Mouse (Mus musculus): ENCODE data around the gene Cyp2u1. TPM values are rescaled to one million over a fixed set of nuclear protein-coding genes. Genes with fewer than 3 reads are reported as not detected.
"Not testable (repeated sequence)": the region's sequence is repeated elsewhere in the genome, so short reads cannot be mapped to it uniquely, and the experiment has no call there.

Cyp2u1 gene
- polyA plus RNA-seq, 1 experiment from 2014 or later = 2.4 TPM

DNA sequence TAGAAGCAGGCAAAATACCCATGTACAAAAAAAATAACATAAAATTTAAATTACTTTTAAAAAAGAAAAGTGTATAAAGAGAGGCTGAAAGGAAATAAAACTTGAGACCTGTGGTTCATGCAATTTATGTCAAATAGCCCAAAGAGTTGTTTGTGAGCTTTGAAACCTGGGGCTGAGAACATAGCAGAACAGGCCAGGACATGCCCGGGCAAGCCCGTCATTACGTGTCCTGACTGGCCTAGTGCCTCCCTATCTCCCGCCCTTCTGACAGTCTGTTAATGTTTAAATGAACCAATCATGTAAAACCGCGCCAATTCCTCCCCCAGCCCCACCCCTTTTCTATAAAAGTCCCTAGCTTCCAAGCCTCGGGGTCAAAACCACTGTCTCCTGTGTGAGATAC, 34.7 kb upstream of the Cyp2u1 start:
- not testable (repeated sequence) for H3K27ac ChIP-seq (ENCODE audit: low read depth, low read length); H3K27me3 ChIP-seq (ENCODE audit: control insufficient read depth, insufficient read depth, low read length); H3K4me3 ChIP-seq (ENCODE audit: low read length); H3K9me3 ChIP-seq (ENCODE audit: control insufficient read depth, low read length); H3K9ac ChIP-seq (ENCODE audit: low read depth, low read length); H3K4me2 ChIP-seq (replicated peaks; ENCODE audit: low read depth, low read length); ATAC-seq (ENCODE audit: low FRiP score, low TSS enrichment); H3K36me3 ChIP-seq (ENCODE audit: control insufficient read depth, insufficient read depth, low read length)
- H3K4me1 ChIP-seq (ENCODE audit: control insufficient read depth, insufficient read depth, low read length) = peaks cover 15% of the 10 kb centered on the region
- 91% methylated on average over 4 of the region's 7 CpGs for WGBS

- no peak overlapping the region for H3K27ac ChIP-seq (ENCODE audit: low read depth, low read length)
- 71% methylated on average over 8 of the region's 8 CpGs for WGBS
- no peaks in the 10 kb centered on the region for H3K36me3 ChIP-seq (ENCODE audit: control insufficient read depth, insufficient read depth, low read length)
These were observed 33.6 kb upstream of the Cyp2u1 start for GRCm38 (mm10) chr3:131336629-131337028.

GRCm38 (mm10) chr3:131335117-131335547, 32.1 kb upstream of the Cyp2u1 start:
- ATAC-seq (ENCODE audit: low FRiP score, low TSS enrichment) = no peak
- no peak overlapping the region for H3K4me3 ChIP-seq (ENCODE audit: low read length)

More at GRCm38 (mm10) chr3:131336629-131337028, 33.6 kb upstream of the Cyp2u1 start:
- Histone ChIP-seq H3K9ac (ENCODE audit: low read depth, low read length) (no peak overlapping the region), H3K9me3 (ENCODE audit: control insufficient read depth, low read length) (no peaks in the 10 kb centered on the region), H3K4me2 (replicated peaks; ENCODE audit: low read depth, low read length) (no peak overlapping the region), H3K27me3 (ENCODE audit: control insufficient read depth, insufficient read depth, low read length) (no peaks in the 10 kb centered on the region), H3K4me1 (ENCODE audit: control insufficient read depth, insufficient read depth, low read length) (peaks cover 15% of the 10 kb centered on the region), H3K4me3 (ENCODE audit: low read length) (no peak overlapping the region)
- no peak for ATAC-seq (ENCODE audit: low FRiP score, low TSS enrichment)

GRCm38 (mm10) chr3:131327189-131327588, 24.2 kb upstream of the Cyp2u1 start:
- Histone ChIP-seq H3K36me3 (ENCODE audit: control insufficient read depth, insufficient read depth, low read length) (no peaks in the 10 kb centered on the region; the same call in 1 of the 2 replicates), H3K4me1 (ENCODE audit: control insufficient read depth, insufficient read depth, low read length) (no peaks in the 10 kb centered on the region), H3K4me3 (ENCODE audit: low read length) (no peak overlapping the region), H3K4me2 (replicated peaks; ENCODE audit: low read depth, low read length) (no peak overlapping the region), H3K27me3 (ENCODE audit: control insufficient read depth, insufficient read depth, low read length) (no peaks in the 10 kb centered on the region), H3K27ac (ENCODE audit: low read depth, low read length) (no peak overlapping the region), H3K9ac (ENCODE audit: low read depth, low read length) (no peak overlapping the region), H3K9me3 (ENCODE audit: control insufficient read depth, low read length) (no peaks in the 10 kb centered on the region)
- ATAC-seq (ENCODE audit: low FRiP score, low TSS enrichment) = no peak
- 68% methylated on average over 7 of the region's 7 CpGs for WGBS

More at GRCm38 (mm10) chr3:131335117-131335547, 32.1 kb upstream of the Cyp2u1 start:
- Histone ChIP-seq H3K27me3 (ENCODE audit: control insufficient read depth, insufficient read depth, low read length) (no peaks in the 10 kb centered on the region), H3K4me1 (ENCODE audit: control insufficient read depth, insufficient read depth, low read length) (peaks cover 11% of the 10 kb centered on the region), H3K27ac (ENCODE audit: low read depth, low read length) (no peak overlapping the region), H3K36me3 (ENCODE audit: control insufficient read depth, insufficient read depth, low read length) (no peaks in the 10 kb centered on the region; the same call in 1 of the 2 replicates), H3K9ac (ENCODE audit: low read depth, low read length) (no peak overlapping the region), H3K4me2 (replicated peaks; ENCODE audit: low read depth, low read length) (peak overlapping the region; percentile 29; the same call in 1 of the 2 replicates), H3K9me3 (ENCODE audit: control insufficient read depth, low read length) (no peaks in the 10 kb centered on the region)
- WGBS = 58% methylated on average over 8 of the region's 8 CpGs

GRCm38 (mm10) chr3:131326637-131327036, 23.6 kb upstream of the Cyp2u1 start:
- Histone ChIP-seq H3K27me3 (ENCODE audit: control insufficient read depth, insufficient read depth, low read length) (no peaks in the 10 kb centered on the region), H3K27ac (ENCODE audit: low read depth, low read length) (no peak overlapping the region), H3K9ac (ENCODE audit: low read depth, low read length) (no peak overlapping the region), H3K4me1 (ENCODE audit: control insufficient read depth, insufficient read depth, low read length) (no peaks in the 10 kb centered on the region), H3K36me3 (ENCODE audit: control insufficient read depth, insufficient read depth, low read length) (no peaks in the 10 kb centered on the region; the same call in 1 of the 2 replicates), H3K9me3 (ENCODE audit: control insufficient read depth, low read length) (no peaks in the 10 kb centered on the region), H3K4me3 (ENCODE audit: low read length) (no peak overlapping the region), H3K4me2 (replicated peaks; ENCODE audit: low read depth, low read length) (no peak overlapping the region)
- ATAC-seq (ENCODE audit: low FRiP score, low TSS enrichment) = no peak
- 94% methylated on average over 4 of the region's 4 CpGs for WGBS

GRCm38 (mm10) chr3:131322081-131322815, 19.2 kb upstream of the Cyp2u1 start:
- WGBS = 82% methylated on average over 14 of the region's 14 CpGs

GRCm38 (mm10) chr3:131320184-131320583, 17.2 kb upstream of the Cyp2u1 start:
- 12% methylated on average over 3 of the region's 3 CpGs for WGBS
- H3K27me3 ChIP-seq (ENCODE audit: control insufficient read depth, insufficient read depth, low read length) = no peaks in the 10 kb centered on the region
- no peaks in the 10 kb centered on the region for H3K4me1 ChIP-seq (ENCODE audit: control insufficient read depth, insufficient read depth, low read length)
- no peaks in the 10 kb centered on the region for H3K36me3 ChIP-seq (ENCODE audit: control insufficient read depth, insufficient read depth, low read length)
- H3K9ac ChIP-seq (ENCODE audit: low read depth, low read length) = no peak overlapping the region
- no peak overlapping the region for H3K4me2 ChIP-seq (replicated peaks; ENCODE audit: low read depth, low read length)
- no peaks in the 10 kb centered on the region for H3K9me3 ChIP-seq (ENCODE audit: control insufficient read depth, low read length)
- H3K4me3 ChIP-seq (ENCODE audit: low read length) = no peak overlapping the region
- ATAC-seq (ENCODE audit: low FRiP score, low TSS enrichment) = no peak
- no peak overlapping the region for H3K27ac ChIP-seq (ENCODE audit: low read depth, low read length)

More at GRCm38 (mm10) chr3:131322081-131322815, 19.2 kb upstream of the Cyp2u1 start:
- no peak overlapping the region for H3K4me3 ChIP-seq (ENCODE audit: low read length)
- ATAC-seq (ENCODE audit: low FRiP score, low TSS enrichment) = no peak
- no peaks in the 10 kb centered on the region for H3K36me3 ChIP-seq (ENCODE audit: control insufficient read depth, insufficient read depth, low read length)
- H3K4me2 ChIP-seq (replicated peaks; ENCODE audit: low read depth, low read length) = no peak overlapping the region
- no peaks in the 10 kb centered on the region for H3K9me3 ChIP-seq (ENCODE audit: control insufficient read depth, low read length)
- H3K4me1 ChIP-seq (ENCODE audit: control insufficient read depth, insufficient read depth, low read length) = no peaks in the 10 kb centered on the region
- no peaks in the 10 kb centered on the region for H3K27me3 ChIP-seq (ENCODE audit: control insufficient read depth, insufficient read depth, low read length)
- H3K27ac ChIP-seq (ENCODE audit: low read depth, low read length) = no peak overlapping the region
- no peak overlapping the region for H3K9ac ChIP-seq (ENCODE audit: low read depth, low read length)

DNA sequence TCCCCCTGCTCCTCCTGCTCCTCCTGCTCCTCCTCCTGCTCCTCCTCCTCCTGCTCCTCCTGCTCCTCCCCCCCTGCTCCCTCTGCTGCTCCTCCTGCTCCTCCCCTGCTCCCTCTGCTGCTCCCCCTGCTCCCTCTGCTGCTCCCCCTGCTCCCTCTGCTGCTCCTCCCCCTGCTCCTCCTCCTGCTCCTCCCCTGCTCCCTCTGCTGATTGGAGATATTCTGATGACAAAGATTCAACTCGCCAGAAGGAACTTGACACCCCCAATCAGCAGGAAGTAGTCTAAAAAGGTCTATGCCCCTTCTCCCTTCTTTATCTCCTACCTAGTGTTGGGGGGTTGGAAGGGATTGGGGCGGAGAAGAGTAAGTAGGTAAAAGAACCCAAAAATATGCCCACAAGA, 15.2 kb upstream of the Cyp2u1 start:
- Histone ChIP-seq H3K9me3 (ENCODE audit: control insufficient read depth, low read length) (no peaks in the 10 kb centered on the region), H3K4me1 (ENCODE audit: control insufficient read depth, insufficient read depth, low read length) (no peaks in the 10 kb centered on the region), H3K4me2 (replicated peaks; ENCODE audit: low read depth, low read length) (no peak overlapping the region), H3K27ac (ENCODE audit: low read depth, low read length) (no peak overlapping the region), H3K36me3 (ENCODE audit: control insufficient read depth, insufficient read depth, low read length) (no peaks in the 10 kb centered on the region), H3K9ac (ENCODE audit: low read depth, low read length) (no peak overlapping the region), H3K27me3 (ENCODE audit: control insufficient read depth, insufficient read depth, low read length) (no peaks in the 10 kb centered on the region), H3K4me3 (ENCODE audit: low read length) (no peak overlapping the region)
- WGBS = 63% methylated on average over 2 of the region's 2 CpGs
- ATAC-seq (ENCODE audit: low FRiP score, low TSS enrichment) = no peak

DNA sequence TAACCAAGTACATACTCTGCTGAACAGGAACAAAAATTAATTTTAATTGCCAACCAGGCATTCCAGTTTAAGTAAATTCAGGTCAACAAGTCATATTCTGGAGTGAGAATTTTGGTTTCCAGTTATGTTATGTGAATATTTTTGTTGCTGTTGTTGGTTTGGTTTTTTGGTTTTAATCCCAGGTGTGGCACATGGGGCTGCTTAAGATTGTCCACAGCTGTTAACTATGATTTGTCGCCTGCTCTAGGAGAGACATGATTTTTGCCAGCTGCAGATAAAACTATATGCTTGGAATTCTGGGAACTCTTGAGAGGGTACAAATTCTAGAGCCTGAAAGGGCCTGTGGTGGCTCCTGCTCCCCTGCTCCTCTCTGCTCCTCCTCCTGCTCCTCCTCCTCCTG, 14.1 kb upstream of the Cyp2u1 start:
- Histone ChIP-seq H3K4me3 (ENCODE audit: low read length) (no peak overlapping the region), H3K9ac (ENCODE audit: low read depth, low read length) (no peak overlapping the region), H3K36me3 (ENCODE audit: control insufficient read depth, insufficient read depth, low read length) (no peaks in the 10 kb centered on the region), H3K27me3 (ENCODE audit: control insufficient read depth, insufficient read depth, low read length) (no peaks in the 10 kb centered on the region), H3K4me1 (ENCODE audit: control insufficient read depth, insufficient read depth, low read length) (no peaks in the 10 kb centered on the region), H3K27ac (ENCODE audit: low read depth, low read length) (no peak overlapping the region), H3K4me2 (replicated peaks; ENCODE audit: low read depth, low read length) (no peak overlapping the region), H3K9me3 (ENCODE audit: control insufficient read depth, low read length) (no peaks in the 10 kb centered on the region)
- 93% methylated on average over 1 of the region's 1 CpGs for WGBS
- ATAC-seq (ENCODE audit: low FRiP score, low TSS enrichment) = no peak
